ENCODE assay signal across 17 mouse cellular contexts in the genomic region with DNA sequence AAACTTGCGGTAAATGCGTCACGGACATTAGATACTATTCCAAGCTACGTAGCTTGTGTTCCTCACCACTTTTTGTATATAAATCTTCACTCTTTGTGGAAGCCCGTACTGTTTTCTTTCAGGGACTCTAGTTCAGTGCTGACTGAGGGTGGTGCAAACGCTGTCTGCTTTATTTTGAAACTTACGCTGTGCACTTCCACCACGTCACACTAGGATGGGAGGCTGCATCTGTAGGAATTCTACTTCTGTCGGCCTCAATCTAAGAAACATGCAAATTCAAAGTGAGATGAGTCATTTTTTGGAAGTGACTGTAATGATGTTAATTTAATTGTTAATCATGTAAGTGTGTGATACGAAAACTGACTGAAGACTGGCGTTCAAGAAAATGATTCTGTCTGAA.
A peak's percentile ranks its signal among the peaks of the same experiment; 100 is the strongest.
DNase-seq lines count a peak whose midpoint lies in the region; ATAC-seq lines count a peak whose summit lies in the region.
"Had no signal": no experiment of that assay in that cellular context is flagged by ENCODE, and none has a peak within 500 bp of the region (broad histone marks: within the 10 kb centered on the region; RNA-seq: fewer than 3 reads in every experiment).

No protein-coding gene starts in this region.

- H3K4me3 ChIP-seq in heart, embryonic 12.5 days: no peak overlapping the region
- H3K4me3 ChIP-seq: embryonic facial prominence, embryonic 10.5 days; embryonic facial prominence, embryonic 12.5 days had no signal

- ATAC-seq in frontal cortex, adult (ENCODE audit: low TSS enrichment): peak; percentile 78; the same call in 1 of the 2 replicates
- no peak for ATAC-seq in heart, embryonic 12.5 days (ENCODE audit: insufficient number of reproducible peaks, low FRiP score)
- ATAC-seq: forebrain, embryonic 14.5 days; forebrain, embryonic 16.5 days had no signal

- no peaks in the 10 kb centered on the region for H3K4me1 ChIP-seq in heart, embryonic 12.5 days (replicated peaks)
- H3K4me1 ChIP-seq: embryonic facial prominence, embryonic 10.5 days; embryonic facial prominence, embryonic 12.5 days had no signal

- H3K4me2 ChIP-seq in heart, embryonic 12.5 days: no peak overlapping the region
- H3K4me2 ChIP-seq: embryonic facial prominence, embryonic 12.5 days had no signal

- H3K9ac ChIP-seq in heart, embryonic 12.5 days: no peak overlapping the region
- H3K9ac ChIP-seq: embryonic facial prominence, embryonic 12.5 days had no signal

- H3K27ac ChIP-seq in heart, embryonic 12.5 days (ENCODE audit: poor library complexity, severe bottlenecking): no peak overlapping the region
- H3K27ac ChIP-seq: embryonic facial prominence, embryonic 10.5 days; embryonic facial prominence, embryonic 12.5 days had no signal

- DNase-seq in frontal cortex, postnatal 25 days (ENCODE audit: low spot score in 2 of 2): no peak
- peak; percentile 21 for DNase-seq in right cerebral cortex, adult 18-20 months
- DNase-seq in right cerebral cortex, postnatal 36 days (ENCODE audit: low spot score in 2 of 2): no peak
- DNase-seq: adrenal gland, adult 2 months; adrenal gland, postnatal 10 days; adrenal gland, postnatal 25 days; cerebellum, adult 11-12 months; cerebellum, adult 2 months; cerebellum, adult 9-10 months; cerebellum, postnatal 10 days; cerebellum, postnatal 25 days had no signal

- no peaks in the 10 kb centered on the region for H3K27me3 ChIP-seq in heart, embryonic 12.5 days (replicated peaks)
- H3K27me3 ChIP-seq: embryonic facial prominence, embryonic 12.5 days had no signal

- WGBS in heart, embryonic 12.5 days: 89% methylated on average over 11 of the region's 11 CpGs

- H3K36me3 ChIP-seq in heart, embryonic 12.5 days: no peaks in the 10 kb centered on the region
- H3K36me3 ChIP-seq: embryonic facial prominence, embryonic 12.5 days had no signal

- no peaks in the 10 kb centered on the region for H3K9me3 ChIP-seq in heart, embryonic 12.5 days (replicated peaks)
- H3K9me3 ChIP-seq: embryonic facial prominence, embryonic 10.5 days; embryonic facial prominence, embryonic 12.5 days had no signal
